Mouse (Mus musculus) common myeloid progenitor, adult 5-6 weeks (primary cell): Measurements from ENCODE around the gene Actg2. TPM values are rescaled to one million over a fixed set of nuclear protein-coding genes. Genes with fewer than 3 reads are reported as not detected.

ENCODE experiments used
- ATAC-seq: replicated peaks from 2 replicates; pipeline ENCODE4 v1.8.0; 2016; ENCODE audit warnings: low read depth, mild to moderate bottlenecking, moderate TSS enrichment, inconsistent platforms; ENCODE audit not compliant: poor library complexity, severe bottlenecking
- total RNA-seq: library from RNA; stranded (forward); fragments of 200-1000, 187-1606 nt; gene quantifications from 2 replicates; pipeline ENCODE4 v1.2.3, GENCODE M21; 2017

The Actg2 gene
- total RNA-seq, 1 experiment from 2014 or later, result not detected

DNA sequence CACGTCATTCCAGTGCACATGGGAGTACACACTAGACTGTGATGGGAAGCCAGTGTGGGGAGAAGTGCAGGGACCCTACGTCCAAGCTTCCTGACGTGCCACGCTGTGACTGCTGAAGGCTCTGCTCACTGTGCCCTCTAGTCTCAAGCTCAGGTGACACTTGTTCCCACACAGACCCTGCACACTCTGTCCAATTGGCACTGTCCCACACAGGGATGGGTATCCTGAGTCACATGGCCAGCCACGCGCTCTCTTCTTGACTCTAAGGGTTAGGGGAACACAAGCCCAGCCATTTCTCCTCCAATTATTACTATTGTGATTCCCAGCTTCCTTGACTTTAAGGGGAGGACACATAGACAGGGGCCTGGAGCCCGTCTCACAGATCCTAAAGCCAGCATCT is 52.3 kb downstream of the Actg2 start:
- no peak for ATAC-seq

DNA sequence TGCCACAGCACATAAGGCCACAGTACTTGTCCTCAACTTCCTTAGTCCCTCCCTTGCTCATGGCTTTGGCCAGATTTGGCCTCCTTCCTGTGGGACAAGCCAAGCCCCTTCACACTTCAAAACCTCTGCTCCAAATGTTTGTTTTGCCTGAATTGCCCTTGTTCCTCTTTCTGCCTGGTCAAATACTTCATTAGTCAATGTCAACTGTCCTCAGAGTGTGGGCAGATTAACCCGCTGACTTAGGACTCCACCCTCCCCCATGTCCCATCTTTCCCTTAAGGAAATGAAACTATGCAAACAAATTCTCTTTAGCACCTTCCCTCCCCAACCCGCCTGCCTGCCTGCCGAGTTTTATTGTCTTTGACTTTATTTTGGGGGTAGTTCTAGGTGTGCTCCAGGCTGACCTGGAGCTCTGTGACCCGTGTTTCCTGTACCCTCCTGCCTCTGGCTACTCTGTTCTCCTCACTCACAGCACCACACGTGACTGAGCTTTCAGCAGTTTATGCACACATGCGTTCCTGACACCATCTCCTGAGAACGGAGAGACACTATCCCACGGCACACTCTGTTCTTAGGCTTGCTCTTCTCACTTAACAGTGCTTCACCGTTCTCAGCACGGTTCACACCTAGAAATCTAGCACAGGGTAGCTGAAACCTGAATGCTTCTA is 53.5 kb downstream of the Actg2 start:
- ATAC-seq, result peak; percentile 90

DNA sequence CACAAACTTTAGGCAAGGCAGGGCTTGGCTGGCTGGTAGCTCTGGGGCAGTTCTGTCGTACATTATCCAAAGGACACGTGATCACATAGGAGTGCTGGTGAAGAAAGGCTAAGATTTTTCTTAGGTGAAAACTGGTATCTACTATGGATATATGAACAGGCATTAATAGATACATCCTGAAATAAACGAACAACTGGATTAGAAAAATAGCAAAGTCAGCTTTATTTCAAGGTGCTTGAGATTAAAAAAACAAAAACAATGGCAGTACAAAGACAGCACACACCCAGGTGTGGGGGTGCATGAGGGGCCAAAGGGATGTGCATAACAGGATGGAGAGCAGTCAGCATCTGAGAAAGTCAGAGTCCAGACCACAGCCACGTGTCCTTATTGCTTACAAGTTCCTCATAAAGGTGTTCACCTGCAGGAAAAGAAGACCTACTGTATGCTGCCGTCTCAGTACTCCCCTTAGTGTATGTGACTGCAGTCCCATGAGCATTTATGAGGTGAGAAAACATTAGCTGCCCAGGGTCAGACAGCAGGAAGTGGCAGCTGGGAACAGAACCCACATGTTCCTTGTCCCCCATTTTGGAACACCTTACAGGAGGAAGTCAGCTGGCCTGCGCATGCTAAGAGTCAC is 55.9 kb downstream of the Actg2 start:
- no peak for ATAC-seq

DNA sequence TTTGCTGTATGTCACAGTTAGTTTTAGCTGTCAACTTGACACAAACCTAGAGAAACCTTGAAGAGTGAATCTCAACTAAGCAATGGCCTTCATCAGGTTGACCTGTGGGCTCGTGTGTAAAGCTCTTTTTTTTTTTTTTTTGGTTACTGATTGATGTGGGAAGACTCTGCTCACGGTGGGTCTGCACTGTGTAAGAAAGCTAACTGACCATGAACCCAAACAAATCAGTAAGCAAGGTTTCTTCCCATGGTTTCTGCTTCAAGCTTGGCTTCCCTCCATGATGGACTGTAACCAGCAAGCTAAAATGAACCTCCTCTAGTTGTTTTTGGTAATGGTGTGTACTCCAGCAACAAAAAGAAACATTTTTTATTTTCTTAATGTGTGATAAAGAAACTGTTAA is 56.9 kb downstream of the Actg2 start:
- no peak for ATAC-seq

DNA sequence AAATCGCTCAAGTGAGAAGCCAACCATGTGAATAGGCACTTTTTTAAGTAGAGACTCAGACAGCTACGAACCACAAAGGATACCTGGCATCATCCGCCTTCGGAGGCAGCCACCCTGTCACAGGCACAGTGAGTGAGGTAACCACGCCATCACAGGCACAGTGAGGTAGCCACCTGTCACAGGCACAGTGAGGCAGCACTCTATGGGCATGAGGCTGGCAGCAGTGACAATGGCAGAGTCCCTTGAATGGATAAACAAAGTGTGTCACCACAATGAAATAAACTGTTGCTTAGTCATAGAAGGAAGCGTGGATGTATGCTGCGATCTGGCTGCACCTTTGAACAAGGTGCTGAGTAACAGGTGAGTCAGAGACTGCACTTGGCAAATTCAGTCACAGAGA is 57.4 kb downstream of the Actg2 start:
- ATAC-seq, result no peak

DNA sequence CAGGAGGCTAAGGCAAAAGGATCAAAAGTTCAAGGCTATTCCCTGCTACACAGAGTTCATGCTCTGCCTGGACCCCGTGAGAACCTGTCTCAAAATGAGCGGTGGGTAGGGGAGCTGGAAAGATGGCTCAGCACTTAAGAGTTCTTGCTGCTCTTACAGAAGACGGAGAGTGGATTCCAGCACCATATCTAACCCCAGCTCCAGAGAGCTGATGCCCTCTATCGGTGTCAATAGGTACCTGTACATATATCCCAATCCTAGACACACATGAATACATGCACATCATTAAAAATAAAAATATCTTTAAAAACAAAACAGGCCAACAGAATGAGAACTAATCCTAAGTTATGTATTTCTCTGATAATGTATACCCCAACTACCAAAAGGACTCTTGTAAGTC is 57.8 kb downstream of the Actg2 start:
- no peak for ATAC-seq

DNA sequence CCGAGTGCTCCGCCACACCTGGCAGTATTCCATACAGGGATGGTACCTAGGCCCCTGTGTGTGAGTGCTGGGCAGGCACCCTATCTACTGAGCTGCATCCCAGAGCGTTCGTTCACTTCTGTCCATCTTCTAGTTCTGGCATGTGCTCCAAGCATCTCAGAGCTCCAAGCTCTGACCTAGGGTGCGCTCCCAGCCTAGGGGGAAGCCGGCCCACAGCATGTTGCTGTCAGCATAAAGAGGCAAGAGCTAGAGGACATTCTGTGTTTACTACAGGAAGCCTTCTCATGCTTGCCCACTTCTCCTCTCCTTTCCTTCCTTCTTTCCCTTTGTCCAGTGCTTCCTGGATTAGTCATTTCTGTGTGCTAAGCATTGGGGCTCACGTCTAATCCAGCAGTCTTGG is 60.6 kb downstream of the Actg2 start:
- ATAC-seq, result no peak

DNA sequence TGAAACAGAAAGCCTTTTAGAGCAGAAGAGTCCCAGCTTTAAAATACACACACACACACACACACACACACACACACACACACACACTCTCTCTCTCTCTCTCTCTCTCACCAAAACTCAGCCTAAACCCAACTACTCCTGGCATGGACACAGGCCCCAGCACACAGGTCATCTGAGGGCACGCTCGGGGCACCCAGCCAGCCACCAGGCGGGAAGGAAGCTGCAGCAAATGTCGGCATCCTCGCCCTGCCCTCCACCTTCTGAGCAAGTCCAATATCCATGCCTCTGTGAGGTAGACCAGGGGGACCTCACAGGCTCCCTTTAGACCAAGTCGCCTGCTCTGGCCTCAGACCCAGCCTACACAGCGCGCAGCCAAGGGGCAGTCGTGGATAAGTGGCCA is 62.8 kb downstream of the Actg2 start:
- peak; percentile 59 for ATAC-seq

DNA sequence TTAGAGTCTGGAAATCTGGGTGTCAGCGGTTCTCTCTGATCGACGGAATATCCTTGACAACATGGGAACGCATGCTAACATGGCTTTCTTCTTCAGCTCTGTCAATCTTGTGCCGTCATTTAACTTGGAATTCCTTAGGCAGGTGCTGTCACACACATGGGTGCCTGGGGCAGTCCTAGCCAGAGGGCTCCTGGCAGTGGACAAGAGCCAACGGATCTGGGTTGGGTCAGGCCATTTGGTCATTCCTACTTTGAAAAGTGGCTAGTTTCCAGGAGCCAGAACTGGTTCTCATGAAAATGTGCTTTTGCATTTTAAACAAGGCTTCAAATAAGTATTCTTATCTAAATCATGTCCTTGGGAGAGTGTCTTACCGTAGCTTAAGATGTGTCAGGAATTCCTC is 64.3 kb downstream of the Actg2 start:
- ATAC-seq, result no peak

DNA sequence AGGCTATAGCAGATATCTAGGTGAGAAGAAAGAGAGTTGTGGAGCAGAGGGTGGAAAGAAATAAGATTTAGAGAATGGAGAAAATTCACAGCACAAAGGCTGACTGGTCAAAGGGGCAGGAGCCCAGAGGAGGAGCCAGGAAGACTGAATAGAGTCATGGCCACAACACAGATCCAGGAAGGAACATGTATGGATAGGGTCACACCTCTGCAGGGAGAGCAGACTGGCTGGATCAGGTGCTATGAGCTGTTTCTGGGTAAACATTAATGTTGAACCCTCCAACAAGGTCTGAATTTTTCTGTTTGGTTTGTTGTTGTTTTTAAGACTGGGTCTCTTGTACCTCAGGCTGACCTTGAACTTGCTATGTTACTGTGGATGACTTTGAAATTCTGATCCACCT is 72.1 kb downstream of the Actg2 start:
- no peak for ATAC-seq

Other genes with a start within 250 kb of the Actg2 start
- gene Mthfd2, start 210.4 kb downstream of the Actg2 start, total RNA-seq, result 24.1 and 27.0 TPM in 2 replicates
- 112 and 127 TPM in 2 replicates for gene Mob1a, start 210.2 kb downstream of the Actg2 start, total RNA-seq
- gene Bola3, start 187.1 kb downstream of the Actg2 start, total RNA-seq, result 89.1 and 97.5 TPM in 2 replicates
- gene Tet3, start 77.2 kb downstream of the Actg2 start, total RNA-seq, result 17.6 and 24.2 TPM in 2 replicates
- gene Dguok, start 29.3 kb downstream of the Actg2 start, total RNA-seq, result 34.3 and 38.0 TPM in 2 replicates
- gene Stambp, start 36.5 kb upstream of the Actg2 start, total RNA-seq, result 6.4 and 9.3 TPM in 2 replicates
- gene Clec4f, start 119.9 kb upstream of the Actg2 start, total RNA-seq, result not detected in 2 replicates
- not detected in 2 replicates for gene Cd207, start 141.6 kb upstream of the Actg2 start, total RNA-seq
- not detected in 2 replicates for gene Vax2, start 175.0 kb upstream of the Actg2 start, total RNA-seq
- not detected in 2 replicates for gene Atp6v1b1, start 206.7 kb upstream of the Actg2 start, total RNA-seq
- gene Ankrd53, start 226.4 kb upstream of the Actg2 start, total RNA-seq, result not detected in 2 replicates
- gene Tex261, start 239.5 kb upstream of the Actg2 start, total RNA-seq, result 30.9 and 37.2 TPM in 2 replicates